Comparison of ENCODE assay signal across 13 mouse cellular contexts in genomic region chr15:100666851-100667250, GRCm38 (mm10). TPM values are rescaled to one million over a fixed set of nuclear protein-coding genes. Genes with fewer than 3 reads are reported as not detected.
DNase-seq lines count a peak whose midpoint lies in the region; ATAC-seq and TF ChIP-seq lines count a peak whose summit lies in the region.
"Had no signal": no experiment of that assay in that cellular context is flagged by ENCODE, and none has a peak within 500 bp of the region (broad histone marks: within the 10 kb centered on the region; RNA-seq: fewer than 3 reads in every experiment).

No protein-coding gene starts in this region.

- WGBS in heart, postnatal 0 days: 34% methylated on average over 12 of the region's 12 CpGs
- 3% methylated on average over 12 of the region's 12 CpGs for WGBS in thymus, adult 2 months
- WGBS in liver, embryonic 13.5 days (ENCODE audit: insufficient replicate concordance): 8% methylated on average over 12 of the region's 12 CpGs

- H3K4me3 ChIP-seq in heart, postnatal 0 days (ENCODE audit: low read depth, low read length): no peak overlapping the region
- H3K4me3 ChIP-seq in thymus, adult 2 months (ENCODE audit: control insufficient read depth, insufficient read depth, low read length): peak overlapping the region; percentile 38
- H3K4me3 ChIP-seq in liver, embryonic 13.5 days (replicated peaks): peak overlapping the region; percentile 66
- H3K4me3 ChIP-seq: embryonic facial prominence, embryonic 12.5 days; forebrain, embryonic 13.5 days; hindbrain, embryonic 15.5 days; limb, embryonic 15.5 days; midbrain, embryonic 15.5 days had no signal

- TF ChIP-seq POLR2A in thymus, adult 2 months (IDR thresholded peaks at IDR 0.05; ENCODE audit: control insufficient read depth, extremely low read depth, insufficient read depth, low read length, poor library complexity): no peak

- TF ChIP-seq EP300 in heart, postnatal 0 days (IDR thresholded peaks at IDR 0.05; ENCODE audit: low read depth): no peak

- ATAC-seq in heart, postnatal 0 days (ENCODE audit: insufficient read depth, low read depth): 0 out of 2 replicates have a peak, but pooled peaks have one; percentile 17
- no peak for ATAC-seq in liver, embryonic 13.5 days (ENCODE audit: low read depth)
- ATAC-seq: forebrain, embryonic 13.5 days; midbrain, embryonic 15.5 days had no signal

- no peaks in the 10 kb centered on the region for H3K36me3 ChIP-seq in heart, postnatal 0 days (replicated peaks; ENCODE audit: control insufficient read depth, insufficient read depth, low read length)
- H3K36me3 ChIP-seq in thymus, adult 2 months (ENCODE audit: control insufficient read depth, insufficient read depth, low read length): peaks cover 6% of the 10 kb centered on the region
- H3K36me3 ChIP-seq in liver, embryonic 13.5 days: no peaks in the 10 kb centered on the region
- H3K36me3 ChIP-seq: embryonic facial prominence, embryonic 12.5 days; hindbrain, embryonic 15.5 days; limb, embryonic 15.5 days; midbrain, embryonic 15.5 days had no signal

- H3K4me1 ChIP-seq in heart, postnatal 0 days (ENCODE audit: control insufficient read depth, insufficient read depth): 0 out of 2 replicates have a peak, but pooled peaks cover 5% of the 10 kb centered on the region
- H3K4me1 ChIP-seq in thymus, adult 2 months (replicated peaks; ENCODE audit: control insufficient read depth, insufficient read depth, low read length): peaks cover 38% of the 10 kb centered on the region
- peaks cover 73% of the 10 kb centered on the region for H3K4me1 ChIP-seq in liver, embryonic 13.5 days (replicated peaks)
- H3K4me1 ChIP-seq: forebrain, embryonic 13.5 days had no signal

- peak overlapping the region; percentile 50 for H3K27ac ChIP-seq in heart, postnatal 0 days (ENCODE audit: low read depth)
- H3K27ac ChIP-seq in thymus, adult 2 months (ENCODE audit: control insufficient read depth, insufficient read depth, low read length): peak overlapping the region; percentile 36
- peak overlapping the region; percentile 47 for H3K27ac ChIP-seq in liver, embryonic 13.5 days
- H3K27ac ChIP-seq: embryonic facial prominence, embryonic 12.5 days; forebrain, embryonic 13.5 days; hindbrain, embryonic 15.5 days; limb, embryonic 15.5 days; midbrain, embryonic 15.5 days had no signal

- no peaks in the 10 kb centered on the region for H3K9me3 ChIP-seq in heart, postnatal 0 days (replicated peaks; ENCODE audit: control insufficient read depth, low read length)
- no peaks in the 10 kb centered on the region for H3K9me3 ChIP-seq in liver, embryonic 13.5 days (replicated peaks)
- H3K9me3 ChIP-seq: embryonic facial prominence, embryonic 12.5 days; forebrain, embryonic 13.5 days; hindbrain, embryonic 15.5 days; limb, embryonic 15.5 days; midbrain, embryonic 15.5 days had no signal

- peak overlapping the region; percentile 28; the same call in 1 of the 2 replicates for H3K4me2 ChIP-seq in heart, postnatal 0 days (ENCODE audit: low read depth, low read length)
- H3K4me2 ChIP-seq in liver, embryonic 13.5 days: peak overlapping the region; percentile 74
- H3K4me2 ChIP-seq: embryonic facial prominence, embryonic 12.5 days; forebrain, embryonic 13.5 days; limb, embryonic 15.5 days; midbrain, embryonic 15.5 days had no signal

- DNase-seq in heart, postnatal 0 days (ENCODE audit: low spot score): no peak
- no peak for DNase-seq in heart, postnatal 4 days
- DNase-seq in thymus, adult 2 months: peak; percentile 29
- DNase-seq in thymus, postnatal 0 days (ENCODE audit: low spot score): no peak
- DNase-seq in liver, embryonic 13.5 days: no peak
- no peak for DNase-seq in urinary bladder, postnatal 25 days (ENCODE audit: low spot score)
- no peak for DNase-seq in retina, embryonic 14.5 days (ENCODE audit: low spot score)
- no peak for DNase-seq in spleen, postnatal 14 days (ENCODE audit: low spot score in 2 of 2)

- H3K27me3 ChIP-seq in heart, postnatal 0 days (ENCODE audit: control insufficient read depth, insufficient read depth, low read length): no peaks in the 10 kb centered on the region
- H3K27me3 ChIP-seq in thymus, adult 2 months (ENCODE audit: control insufficient read depth, insufficient read depth, low read length): no peaks in the 10 kb centered on the region
- H3K27me3 ChIP-seq in liver, embryonic 13.5 days: no peaks in the 10 kb centered on the region
- H3K27me3 ChIP-seq: forebrain, embryonic 13.5 days; hindbrain, embryonic 15.5 days; midbrain, embryonic 15.5 days had no signal

- no peak for TF ChIP-seq CTCF in heart, postnatal 0 days (IDR thresholded peaks at IDR 0.05; ENCODE audit: low read depth)
- TF ChIP-seq CTCF in thymus, adult 2 months (IDR thresholded peaks at IDR 0.05; ENCODE audit: borderline replicate concordance, control insufficient read depth, extremely low read depth, insufficient read depth, low read length, poor library complexity): no peak

- H3K9ac ChIP-seq in heart, postnatal 0 days (replicated peaks; ENCODE audit: low read depth, low read length): no peak overlapping the region
- H3K9ac ChIP-seq in liver, embryonic 13.5 days: peak overlapping the region; percentile 52
- H3K9ac ChIP-seq: embryonic facial prominence, embryonic 12.5 days; forebrain, embryonic 13.5 days; hindbrain, embryonic 15.5 days; limb, embryonic 15.5 days; midbrain, embryonic 15.5 days had no signal

RNA-seq across cellular contexts. Expression of gene Bin2, which starts 2.5 kb away (rescaled TPM):
- 0.42 TPM in 1 of 2 replicates, not detected in the other for total RNA-seq in heart, postnatal 0 days (2014; rRNA removed; ENCODE audit: low replicate concordance)
- polyA plus RNA-seq in heart, postnatal 0 days (2015; fragmentation: Nextera tagmentation; extraction: Ambion mirVana): 0.56 and 0.68 TPM in 2 replicates
- 1 to 10 TPM; 1.6 to 2.0 TPM for total RNA-seq in heart, postnatal 4 days (2021)
- polyA plus RNA-seq in thymus, adult 2 months (2012; rRNA removed): 114 and 131 TPM in 2 replicates
- 33.1 and 45.9 TPM in 2 replicates for polyA plus RNA-seq in thymus, postnatal 0 days (2015; fragmentation: Nextera tagmentation; extraction: Ambion mirVana)
- polyA plus RNA-seq in liver, embryonic 13.5 days (2015; fragmentation: Nextera tagmentation; extraction: Ambion mirVana): 19.7 and 25.7 TPM in 2 replicates

RNA-seq across cellular contexts. Expression of gene Cela1, which starts 20.9 kb away (rescaled TPM):
- 0.85 TPM in 1 of 2 replicates, not detected in the other for total RNA-seq in heart, postnatal 0 days (2014; rRNA removed; ENCODE audit: low replicate concordance)
- 1.6 and 1.8 TPM in 2 replicates for polyA plus RNA-seq in heart, postnatal 0 days (2015; fragmentation: Nextera tagmentation; extraction: Ambion mirVana)
- not detected for total RNA-seq in heart, postnatal 4 days (2021)
- 10.4 and 11.7 TPM in 2 replicates for polyA plus RNA-seq in thymus, adult 2 months (2012; rRNA removed)
- 6.2 and 13.1 TPM in 2 replicates for polyA plus RNA-seq in thymus, postnatal 0 days (2015; fragmentation: Nextera tagmentation; extraction: Ambion mirVana)
- 8.2 and 11.8 TPM in 2 replicates for polyA plus RNA-seq in liver, embryonic 13.5 days (2015; fragmentation: Nextera tagmentation; extraction: Ambion mirVana)

RNA-seq across cellular contexts. Expression of gene Smagp, which starts 30.1 kb away (rescaled TPM):
- 20.5 and 27.6 TPM in 2 replicates for total RNA-seq in heart, postnatal 0 days (2014; rRNA removed; ENCODE audit: low replicate concordance)
- 15.9 and 19.0 TPM in 2 replicates for polyA plus RNA-seq in heart, postnatal 0 days (2015; fragmentation: Nextera tagmentation; extraction: Ambion mirVana)
- total RNA-seq in heart, postnatal 4 days (2021): 10 to 100 TPM; 21.6 to 22.6 TPM
- polyA plus RNA-seq in thymus, adult 2 months (2012; rRNA removed): 11.0 and 11.7 TPM in 2 replicates
- 4.8 TPM in 2 replicates for polyA plus RNA-seq in thymus, postnatal 0 days (2015; fragmentation: Nextera tagmentation; extraction: Ambion mirVana)
- 7.7 and 7.9 TPM in 2 replicates for polyA plus RNA-seq in liver, embryonic 13.5 days (2015; fragmentation: Nextera tagmentation; extraction: Ambion mirVana)

RNA-seq across cellular contexts. Expression of gene Dazap2, which starts 51.7 kb away (rescaled TPM):
- 234 and 284 TPM in 2 replicates for total RNA-seq in heart, postnatal 0 days (2014; rRNA removed; ENCODE audit: low replicate concordance)
- 213 and 214 TPM in 2 replicates for polyA plus RNA-seq in heart, postnatal 0 days (2015; fragmentation: Nextera tagmentation; extraction: Ambion mirVana)
- 100 to 1,000 TPM; 147 to 155 TPM for total RNA-seq in heart, postnatal 4 days (2021)
- 1,016 and 1,115 TPM in 2 replicates for polyA plus RNA-seq in thymus, adult 2 months (2012; rRNA removed)
- polyA plus RNA-seq in thymus, postnatal 0 days (2015; fragmentation: Nextera tagmentation; extraction: Ambion mirVana): 266 and 303 TPM in 2 replicates
- 141 and 173 TPM in 2 replicates for polyA plus RNA-seq in liver, embryonic 13.5 days (2015; fragmentation: Nextera tagmentation; extraction: Ambion mirVana)

Comparison
In these comparisons a context has a peak if more than half of its experiments do, and no peak if none do; other contexts are left out.
1. RNA of gene Bin2, which starts 2.5 kb away (polyA plus RNA-seq): 114 to 131 TPM in thymus, adult 2 months, 33.1 to 45.9 TPM in thymus, postnatal 0 days and 19.7 to 25.7 TPM in liver, embryonic 13.5 days; 0.56 to 0.68 TPM in heart, postnatal 0 days; every median in the first group is over 10 times any median in the second.
2. Peak in every context shown above with its lines, with median percentiles within 50 percentile points of each other: H3K27ac ChIP-seq.